Mouse (Mus musculus) gastrocnemius, postnatal 36 days (tissue): Measurements from ENCODE around the gene Vmn1r77. TPM values are rescaled to one million over a fixed set of nuclear protein-coding genes. Genes with fewer than 3 reads are reported as not detected.
"Not testable (repeated sequence)": the region's sequence is repeated elsewhere in the genome, so short reads cannot be mapped to it uniquely, and the experiment has no call there.

ENCODE experiments used
- DNase-seq, 2 experiments: peaks; one replicate each; pipeline ENCODE4 v3.0.0; 2022
- intact Hi-C: fragments of 180-260 bp; cut with DNase I; formaldehyde crosslinking; loops from one replicate; pipeline ENCODE4 v1.15.1; 2025
- long read RNA-seq, 2 experiments: library from polyadenylated mRNA; stranded (forward); transcript quantifications; one replicate each; pipeline ENCODE4 v2.0.0; 2021
- total RNA-seq, 2 experiments: library from RNA; stranded (reverse); gene quantifications; 2 replicates each; pipeline ENCODE4 v1.2.3; 2021

The Vmn1r77 gene
- total RNA-seq: not detected
- long read RNA-seq, experiment 1: 0 reads
- long read RNA-seq, experiment 2: 0 reads

- intact Hi-C loops, DNase-seq: not testable (repeated sequence)
Measured at GRCm38 (mm10) chr7:12036452-12036851, at the start of gene Vmn1r77. Gene Vmn1r77, plus strand, starts transcription at chr7:12036752.

- DNase-seq: not testable (repeated sequence)
Measured at GRCm38 (mm10) chr7:12011491-12011890, 25.1 kb upstream of the Vmn1r77 start.

GRCm38 (mm10) chr7:12012392-12012791, 24.2 kb upstream of the Vmn1r77 start:
- DNase-seq, intact Hi-C loops: not testable (repeated sequence)

More at GRCm38 (mm10) chr7:12011491-12011890, 25.1 kb upstream of the Vmn1r77 start:
- intact Hi-C loops: not testable (repeated sequence)

GRCm38 (mm10) chr7:12013106-12013505, 23.4 kb upstream of the Vmn1r77 start:
- DNase-seq: no peak
- intact Hi-C loops: no loop called here

GRCm38 (mm10) chr7:12017829-12018228, 18.7 kb upstream of the Vmn1r77 start:
- not testable (repeated sequence) for DNase-seq

GRCm38 (mm10) chr7:12040664-12041063, 4.1 kb downstream of the Vmn1r77 start:
- intact Hi-C loops: no loop called here
- DNase-seq: no peak

More at GRCm38 (mm10) chr7:12017829-12018228, 18.7 kb upstream of the Vmn1r77 start:
- intact Hi-C loops: not testable (repeated sequence)

Other genes with a start within 250 kb of the Vmn1r77 start
- not detected for gene Vmn1r74, start 202.8 kb upstream of the Vmn1r77 start, total RNA-seq
- not detected for gene Vmn1r75, start 162.1 kb upstream of the Vmn1r77 start, total RNA-seq
- not detected for gene Vmn1r76, start 98.5 kb upstream of the Vmn1r77 start, total RNA-seq
- not detected for gene Vmn1r78, start 113.5 kb downstream of the Vmn1r77 start, total RNA-seq
- gene Vmn1r79, start 134.5 kb downstream of the Vmn1r77 start, total RNA-seq: not detected
- not detected for gene Vmn1r80, start 152.5 kb downstream of the Vmn1r77 start, total RNA-seq
- not detected for gene Vmn1r81, start 231.5 kb downstream of the Vmn1r77 start, total RNA-seq